Mouse (Mus musculus) liver, embryonic 13.5 days (tissue): Measurements from ENCODE around the gene Ccna1. TPM values are rescaled to one million over a fixed set of nuclear protein-coding genes. Genes with fewer than 3 reads are reported as not detected.

Experiments used
- ATAC-seq: fragments of 200-750 bp; cut with Nextera tagmentation; 2 replicates; pipeline ENCODE4 v1.8.0; 2017; ENCODE audit warnings: low read depth, mild to moderate bottlenecking, moderate number of reproducible peaks, moderate library complexity
- DNase-seq: peaks from one replicate; pipeline ENCODE4 v3.0.0; 2022
- H3K27ac ChIP-seq: fragments of 300-500 bp; sonication (generic); 2 replicates; pipeline ENCODE4 v1.5.1; 2015; ENCODE audit warnings: moderate library complexity, mild to moderate bottlenecking, inconsistent platforms
- H3K27me3 ChIP-seq: fragments of 300-500 bp; sonication (generic); 2 replicates; pipeline ENCODE4 v1.6.1; 2015; ENCODE audit warnings: mild to moderate bottlenecking, inconsistent platforms
- H3K36me3 ChIP-seq: fragments of 300-500 bp; sonication (generic); 2 replicates; pipeline ENCODE4 v1.6.1; 2015; ENCODE audit warnings: mild to moderate bottlenecking, inconsistent platforms
- H3K4me1 ChIP-seq: fragments of 300-500 bp; sonication (generic); replicated peaks from 2 replicates; pipeline ENCODE4 v1.6.1; 2015; ENCODE audit warnings: inconsistent platforms
- H3K4me2 ChIP-seq: fragments of 300-500 bp; sonication (generic); 2 replicates; pipeline ENCODE4 v1.6.1; 2015; ENCODE audit warnings: inconsistent platforms, mild to moderate bottlenecking, moderate library complexity
- H3K4me3 ChIP-seq: fragments of 300-500 bp; sonication (generic); replicated peaks from 2 replicates; pipeline ENCODE4 v1.5.1; 2015; ENCODE audit warnings: mild to moderate bottlenecking, inconsistent platforms
- H3K9ac ChIP-seq: fragments of 300-500 bp; sonication (generic); 2 replicates; pipeline ENCODE4 v1.6.1; 2015; ENCODE audit warnings: mild to moderate bottlenecking, inconsistent platforms
- H3K9me3 ChIP-seq: fragments of 300-500 bp; sonication (generic); replicated peaks from 2 replicates; pipeline ENCODE4 v1.6.1; 2016; ENCODE audit warnings: inconsistent platforms
- WGBS: fragments of 180-500 bp; shearing (Covaris S2); methylation state at CpG from one replicate; pipeline ENCODE4 v1.1.7; 2015; ENCODE audit not compliant: insufficient replicate concordance; 5-methylcytosine and 5-hydroxymethylcytosine counted together
- polyA plus RNA-seq: library from polyadenylated mRNA; unstranded; fragments of >200 nt; fragmentation: Nextera tagmentation; extraction: Ambion mirVana; gene quantifications from 2 replicates; pipeline ENCODE4 v1.2.1, GENCODE M21; 2015

Ccna1 gene
- polyA plus RNA-seq, 1 experiment from 2014 or later, result 0.20 TPM

- ATAC-seq, result no peak
Observed at GRCm38 (mm10) chr3:55011681-55012080, 43.6 kb downstream of the Ccna1 start.

DNA sequence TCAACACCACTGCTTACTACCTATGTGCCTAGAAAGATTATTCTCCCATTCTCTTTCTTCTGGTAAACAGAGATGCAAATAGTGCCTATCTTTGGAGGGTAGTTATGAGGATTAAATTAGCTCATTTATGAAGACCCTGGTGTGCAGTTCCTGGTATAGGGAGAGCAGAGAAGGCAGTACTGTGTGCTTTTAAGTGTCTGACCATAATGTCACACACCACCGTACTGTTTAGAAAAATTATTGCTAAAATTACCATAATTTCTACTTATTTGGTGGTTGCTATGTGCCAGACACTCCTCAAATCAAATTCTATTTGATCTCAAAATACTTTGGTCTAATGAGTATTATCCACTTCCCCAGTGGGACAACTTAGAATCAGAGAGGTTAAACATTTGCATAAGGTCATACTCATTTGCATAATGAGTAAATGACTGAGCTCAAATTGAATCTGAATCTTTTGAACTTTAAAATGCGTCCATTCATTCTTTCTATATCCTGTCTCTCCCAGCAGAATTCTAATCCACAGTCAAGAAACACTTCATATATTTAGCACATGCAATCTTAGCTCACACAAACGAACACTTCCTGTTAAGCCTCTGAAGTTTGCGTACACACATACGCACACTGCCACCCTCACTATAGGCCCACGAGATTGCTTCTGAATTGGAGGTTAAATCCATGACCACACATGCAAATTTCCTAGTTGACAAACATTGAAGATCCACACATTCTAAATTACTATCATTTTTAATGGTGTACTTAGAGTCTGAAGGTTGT is 46.1 kb downstream of the Ccna1 start:
- ATAC-seq (no peak), DNase-seq (no peak)

More at GRCm38 (mm10) chr3:55011681-55012080, 43.6 kb downstream of the Ccna1 start:
- Histone ChIP-seq H3K9ac (no peak overlapping the region), H3K27me3 (no peaks in the 10 kb centered on the region), H3K27ac (no peak overlapping the region), H3K4me2 (no peak overlapping the region), H3K4me1 (no peaks in the 10 kb centered on the region), H3K36me3 (no peaks in the 10 kb centered on the region), H3K9me3 (no peaks in the 10 kb centered on the region), H3K4me3 (no peak overlapping the region)
- no peak for DNase-seq
- 27% methylated on average over 7 of the region's 7 CpGs for WGBS

GRCm38 (mm10) chr3:55004036-55004435 is 51.3 kb downstream of the Ccna1 start:
- no peak overlapping the region for H3K9ac ChIP-seq
- H3K4me1 ChIP-seq, result no peaks in the 10 kb centered on the region
- H3K36me3 ChIP-seq, result no peaks in the 10 kb centered on the region
- no peaks in the 10 kb centered on the region for H3K27me3 ChIP-seq
- no peak overlapping the region for H3K27ac ChIP-seq
- H3K4me3 ChIP-seq, result no peak overlapping the region
- WGBS, result 56% methylated on average over 4 of the region's 4 CpGs
- no peak for DNase-seq
- H3K4me2 ChIP-seq, result no peak overlapping the region
- H3K9me3 ChIP-seq, result no peaks in the 10 kb centered on the region
- ATAC-seq, result no peak

More for the DNA sequence above, 46.1 kb downstream of the Ccna1 start:
- H3K9me3 ChIP-seq, result no peaks in the 10 kb centered on the region
- no peak overlapping the region for H3K4me2 ChIP-seq
- no peak overlapping the region for H3K4me3 ChIP-seq
- no peaks in the 10 kb centered on the region for H3K27me3 ChIP-seq
- H3K27ac ChIP-seq, result no peak overlapping the region
- H3K36me3 ChIP-seq, result no peaks in the 10 kb centered on the region
- no peaks in the 10 kb centered on the region for H3K4me1 ChIP-seq
- no peak overlapping the region for H3K9ac ChIP-seq
- 60% methylated on average over 6 of the region's 6 CpGs for WGBS

DNA sequence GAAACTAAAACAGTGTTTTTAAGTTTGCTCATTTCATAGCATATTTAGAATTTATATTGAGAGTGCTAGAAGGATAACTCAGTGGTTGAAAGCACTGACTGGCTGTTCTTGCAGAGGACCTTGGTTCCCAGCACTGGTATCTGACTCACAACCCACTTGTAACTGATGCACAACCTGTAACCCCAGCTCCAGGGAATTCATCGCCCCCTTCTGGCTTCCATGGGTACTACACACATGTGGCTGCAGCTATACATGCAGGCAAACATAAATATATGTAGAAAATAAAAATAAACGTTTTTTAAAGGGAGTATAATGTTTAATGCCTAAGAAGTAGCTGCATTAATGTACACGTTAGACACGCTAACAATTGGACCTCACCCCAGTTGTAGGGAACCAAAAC is 53.6 kb downstream of the Ccna1 start:
- no peak overlapping the region for H3K4me2 ChIP-seq
- H3K27ac ChIP-seq, result no peak overlapping the region
- H3K27me3 ChIP-seq, result no peaks in the 10 kb centered on the region
- no peaks in the 10 kb centered on the region for H3K4me1 ChIP-seq
- H3K4me3 ChIP-seq, result no peak overlapping the region
- ATAC-seq, result no peak
- H3K9ac ChIP-seq, result no peak overlapping the region
- no peak for DNase-seq
- H3K36me3 ChIP-seq, result no peaks in the 10 kb centered on the region
- H3K9me3 ChIP-seq, result no peaks in the 10 kb centered on the region
- WGBS, result 54% methylated on average over 4 of the region's 4 CpGs

Other genes starting within 250 kb of the Ccna1 start
- 16.6 and 20.9 TPM in 2 replicates for gene Rfxap, start 247.7 kb downstream of the Ccna1 start, polyA plus RNA-seq
- 0.48 and 0.52 TPM in 2 replicates for gene Sertm1, start 139.6 kb downstream of the Ccna1 start, polyA plus RNA-seq
- gene Spg20, start 56.6 kb upstream of the Ccna1 start, polyA plus RNA-seq, result 9.8 and 11.9 TPM in 2 replicates
- gene Ccdc169, start 81.8 kb upstream of the Ccna1 start, polyA plus RNA-seq, result not detected in 2 replicates
- gene Sohlh2, start 126.5 kb upstream of the Ccna1 start, polyA plus RNA-seq, result not detected in 2 replicates
- 1.1 TPM in 2 replicates for gene Dclk1, start 186.9 kb upstream of the Ccna1 start, polyA plus RNA-seq